Mouse (Mus musculus): ENCODE measurements around the gene Kctd20. TPM values are rescaled to one million over a fixed set of nuclear protein-coding genes. Genes with fewer than 3 reads are reported as not detected.

The Kctd20 gene
- polyA plus RNA-seq, 1 experiment = 111 TPM

- no peak for TF ChIP-seq GATA1 (IDR thresholded peaks at IDR 0.05; ENCODE audit: low read length)
These were observed 24.7 kb upstream of the Kctd20 start for GRCm38 (mm10) chr17:28926866-28927635.

DNA sequence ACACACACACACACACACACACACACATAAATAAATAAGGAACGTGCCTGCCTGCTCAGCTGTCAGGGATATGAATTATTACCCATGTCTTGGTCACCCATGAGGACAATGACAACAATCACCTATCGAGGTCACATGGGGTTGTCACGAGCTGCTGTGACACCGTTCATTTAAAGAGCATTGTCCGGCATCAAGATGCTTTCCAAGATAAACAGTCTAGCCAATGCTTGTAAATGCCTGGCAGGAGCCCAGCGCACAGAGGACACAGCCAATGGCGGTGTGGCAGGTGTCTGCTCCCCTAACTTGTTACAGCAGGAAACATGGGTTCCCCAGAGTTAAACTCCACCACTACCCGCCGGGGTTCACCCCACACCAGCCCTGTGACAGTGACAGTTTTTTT, 23.7 kb upstream of the Kctd20 start:
- TF ChIP-seq GATA1 (IDR thresholded peaks at IDR 0.05; ENCODE audit: low read length) = no peak

GRCm38 (mm10) chr17:28929369-28929768, 22.4 kb upstream of the Kctd20 start:
- no peak for TF ChIP-seq GATA1 (IDR thresholded peaks at IDR 0.05; ENCODE audit: low read length)

- no peak for TF ChIP-seq GATA1 (IDR thresholded peaks at IDR 0.05; ENCODE audit: low read length)
These were observed 21.2 kb upstream of the Kctd20 start for GRCm38 (mm10) chr17:28930392-28931074.

DNA sequence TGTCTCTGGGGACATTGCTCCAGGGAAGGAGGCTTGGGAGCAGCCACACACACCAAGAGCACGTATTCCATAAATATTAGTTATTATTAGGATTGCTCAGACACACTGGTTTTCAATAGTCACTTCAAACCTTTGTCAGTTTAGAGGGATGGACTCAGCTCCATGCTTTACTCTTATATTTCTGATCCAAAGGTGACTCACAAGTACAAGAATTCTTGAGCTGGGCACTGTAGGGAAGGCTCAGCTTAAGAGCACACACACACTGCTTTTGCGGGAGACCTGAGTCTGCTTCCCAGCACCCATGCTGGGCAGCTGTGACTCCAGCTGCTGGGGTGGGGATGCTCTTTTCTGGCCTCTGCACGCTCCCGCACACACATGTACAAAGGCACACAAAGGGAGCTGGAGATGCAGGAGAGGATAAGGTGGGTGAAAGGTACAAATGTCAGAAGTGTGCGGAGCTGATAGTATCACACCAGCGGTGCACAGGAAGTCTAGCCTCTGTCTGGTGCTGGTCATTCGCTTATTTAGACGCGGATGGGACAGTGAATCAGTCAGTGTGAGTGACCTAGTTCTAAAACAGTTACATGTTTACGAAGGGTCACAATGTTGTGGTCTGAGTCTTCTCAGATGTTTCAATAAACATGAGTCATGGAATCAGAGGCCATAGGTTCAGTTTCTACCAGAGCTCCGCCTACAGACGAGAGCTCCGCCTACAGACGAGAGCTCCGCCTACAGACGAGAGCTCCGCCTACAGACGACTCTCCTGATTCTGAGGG, 20.1 kb upstream of the Kctd20 start:
- no peak for TF ChIP-seq GATA1 (IDR thresholded peaks at IDR 0.05; ENCODE audit: low read length)

- no peak for TF ChIP-seq GATA1 (IDR thresholded peaks at IDR 0.05; ENCODE audit: low read length)
These were observed 19.5 kb upstream of the Kctd20 start for GRCm38 (mm10) chr17:28932274-28932673.

GRCm38 (mm10) chr17:28934120-28934916, 17.4 kb upstream of the Kctd20 start:
- TF ChIP-seq GATA1 (IDR thresholded peaks at IDR 0.05; ENCODE audit: low read length) = no peak

- no peak for TF ChIP-seq GATA1 (IDR thresholded peaks at IDR 0.05; ENCODE audit: low read length)
These were observed 15.6 kb upstream of the Kctd20 start for GRCm38 (mm10) chr17:28936133-28936532.

DNA sequence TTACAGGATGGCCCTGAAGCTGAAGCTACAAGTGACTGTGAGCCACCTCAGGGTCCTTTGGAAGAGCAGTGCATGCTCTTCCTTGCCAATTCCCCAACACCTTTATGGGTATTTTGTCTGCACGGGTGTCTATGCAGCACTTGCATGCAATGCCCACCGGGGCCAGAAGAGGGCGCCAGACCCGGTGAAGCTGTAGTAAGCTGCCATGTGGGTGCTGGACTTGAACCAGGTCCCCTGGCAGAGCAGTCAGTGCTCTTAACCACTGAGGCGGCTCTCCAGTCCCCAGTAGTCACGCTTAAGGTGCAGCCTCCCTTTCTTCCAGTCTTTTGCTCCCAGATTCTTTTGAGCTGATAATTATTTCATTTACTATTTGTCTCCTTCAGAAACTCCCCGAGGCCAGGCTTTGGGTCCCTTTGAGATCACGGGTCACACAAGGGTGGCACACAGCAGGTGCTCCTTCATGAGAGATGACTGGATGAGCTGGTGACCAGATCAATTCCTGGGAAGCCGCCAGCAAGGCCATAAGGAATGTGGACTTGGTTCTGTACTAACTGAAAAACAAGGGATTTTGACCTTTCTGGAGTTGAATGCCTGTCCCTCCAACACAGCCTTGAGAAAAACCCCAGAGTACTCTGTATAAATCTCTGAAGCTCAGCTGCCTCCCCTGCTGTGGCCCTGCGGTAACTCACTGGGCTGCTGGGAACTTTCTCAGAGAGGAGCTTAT, 15.0 kb upstream of the Kctd20 start:
- TF ChIP-seq GATA1 (IDR thresholded peaks at IDR 0.05; ENCODE audit: low read length) = no peak

DNA sequence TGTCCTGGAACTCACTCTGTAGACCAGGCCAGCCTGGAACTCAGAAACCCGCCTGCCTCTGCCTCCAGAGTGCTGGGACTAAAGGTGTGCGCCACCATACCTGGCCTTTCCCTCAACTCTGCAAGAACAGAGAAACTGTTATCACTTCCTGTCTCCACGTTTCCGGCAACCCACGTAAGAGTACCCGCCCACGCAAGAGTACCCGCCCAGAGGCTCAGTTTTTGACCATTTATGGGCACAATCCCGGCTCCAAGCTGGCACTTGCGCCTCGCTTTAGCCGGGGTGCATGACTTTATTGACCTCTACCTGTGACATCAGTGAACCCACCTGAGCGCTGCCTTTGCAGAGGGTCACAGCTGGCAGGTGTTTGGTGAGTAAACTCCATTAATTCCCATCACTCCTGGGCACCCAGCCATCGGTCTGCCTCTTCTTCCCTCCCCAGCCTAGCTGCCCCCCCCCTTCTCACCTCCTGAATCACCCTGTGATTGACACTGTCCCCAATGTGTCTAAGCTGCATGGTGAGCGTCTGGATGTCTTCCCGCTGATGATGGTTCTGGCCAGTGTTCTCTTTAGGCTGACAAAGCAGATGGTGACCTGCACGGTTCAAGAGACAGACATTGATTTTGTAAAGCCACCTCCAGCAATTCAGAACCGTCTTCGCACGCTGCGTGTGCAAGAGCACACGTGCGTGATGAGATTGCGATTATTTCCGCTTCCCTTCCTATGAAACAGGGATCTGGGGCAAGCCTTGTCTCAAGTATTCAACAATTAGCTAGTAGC, 10.8 kb upstream of the Kctd20 start:
- TF ChIP-seq GATA1 (IDR thresholded peaks at IDR 0.05; ENCODE audit: low read length) = no peak

- no peak for TF ChIP-seq GATA1 (IDR thresholded peaks at IDR 0.05; ENCODE audit: low read length)
These were observed 9.6 kb upstream of the Kctd20 start for GRCm38 (mm10) chr17:28942101-28942500.

DNA sequence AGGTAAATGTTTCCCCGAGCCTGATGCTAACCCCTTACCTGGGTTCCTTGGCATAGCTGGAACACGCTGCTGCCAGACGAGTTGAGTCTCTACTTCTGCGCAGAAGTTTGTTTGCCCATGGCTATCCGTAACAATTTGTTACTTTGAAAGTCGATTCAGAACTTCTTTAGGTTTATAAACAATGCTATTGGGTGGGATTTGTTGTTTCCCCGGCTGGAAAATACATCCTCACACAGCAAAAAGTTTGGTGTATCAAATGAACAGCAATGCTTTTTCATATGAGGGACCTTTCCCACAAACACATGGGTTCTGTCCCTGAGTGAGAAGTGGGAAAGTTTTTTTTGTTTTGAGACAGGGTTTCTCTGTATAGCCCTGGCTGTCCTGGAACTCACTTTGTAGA, 8.0 kb upstream of the Kctd20 start, which contains the start of gene Pxt1:
Pxt1 (minus strand) TSS at position 101 of the 400 bp plus-strand sequence.
- no peak for TF ChIP-seq GATA1 (IDR thresholded peaks at IDR 0.05; ENCODE audit: low read length)

DNA sequence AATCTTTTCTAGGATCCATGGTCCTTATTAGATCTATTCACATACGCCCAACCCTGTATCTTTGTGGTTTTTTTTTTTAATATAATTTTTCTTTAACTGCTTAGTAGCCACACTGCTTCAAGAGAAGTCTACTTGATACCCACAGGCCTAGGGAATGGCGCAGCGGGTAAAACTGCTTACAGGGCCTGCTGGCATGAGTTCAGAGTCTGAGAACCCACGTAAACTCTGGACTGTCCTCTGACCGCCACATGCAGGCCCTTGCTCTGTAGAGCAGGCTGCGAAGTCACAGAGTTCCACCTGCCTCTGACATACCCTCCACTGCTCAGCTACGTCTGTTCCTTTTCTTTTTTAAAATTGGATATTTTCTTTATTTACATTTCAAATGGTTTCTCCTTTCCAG, 7.3 kb upstream of the Kctd20 start:
- TF ChIP-seq GATA1 (IDR thresholded peaks at IDR 0.05; ENCODE audit: low read length) = no peak

Data from G1E-ER4 (cell line).